4 mouse cellular contexts compared by ENCODE assay signal in genomic region chr5:13614575-13614974, GRCm38 (mm10).
DNase-seq lines count a peak whose midpoint lies in the region; ATAC-seq and TF ChIP-seq lines count a peak whose summit lies in the region.
"Not testable (repeated sequence)": the region's sequence is repeated elsewhere in the genome, so short reads cannot be mapped to it uniquely, and the experiment has no call there.

No protein-coding gene starts in this region.

- TF ChIP-seq EP300 in ES-Bruce4 (IDR thresholded peaks at IDR 0.05; ENCODE audit: insufficient read depth, low read depth, low read length): peak; percentile 84

- 88% methylated on average over 7 of the region's 7 CpGs for WGBS in kidney, embryonic 16.5 days

- in situ Hi-C loops in ES-E14 (cut with MboI; ENCODE audit: low sequenced_read_pairs in 2 of 2, unreplicated experiment in 2 of 2): not testable (repeated sequence)

- TF ChIP-seq CTCF in ES-Bruce4 (IDR thresholded peaks at IDR 0.05; ENCODE audit: low read depth, low read length): not testable (repeated sequence)

- H3K4me3 ChIP-seq in ES-Bruce4 (ENCODE audit: low read depth, low read length); ES-E14 (ENCODE audit: insufficient read depth in 1 of 2, low read depth in 1 of 2, low read length in 2 of 2, poor library complexity in 1 of 2, severe bottlenecking in 1 of 2); kidney, embryonic 16.5 days (ENCODE audit: low read length): not testable (repeated sequence)

- ATAC-seq in kidney, embryonic 16.5 days (ENCODE audit: low FRiP score, low TSS enrichment): not testable (repeated sequence)

- H3K27me3 ChIP-seq in ES-Bruce4 (ENCODE audit: control insufficient read depth, insufficient read depth, low read length, poor library complexity, severe bottlenecking); kidney, embryonic 16.5 days (ENCODE audit: insufficient read depth, low read length): not testable (repeated sequence)

- H3K36me3 ChIP-seq in ES-Bruce4 (ENCODE audit: control insufficient read depth, insufficient read depth, low read length, poor library complexity, severe bottlenecking); ES-E14 (ENCODE audit: control insufficient read depth, insufficient read depth, low read length, poor library complexity, severe bottlenecking); kidney, embryonic 16.5 days (ENCODE audit: insufficient read depth, low read length): not testable (repeated sequence)

- not testable (repeated sequence) for H3K9me3 ChIP-seq in ES-Bruce4 (replicated peaks; ENCODE audit: control insufficient read depth, insufficient read depth, low read length, poor library complexity, severe bottlenecking); ES-E14 (ENCODE audit: control insufficient read depth, insufficient read depth, low read depth, low read length); kidney, embryonic 16.5 days (ENCODE audit: low read length)

- H3K4me1 ChIP-seq in ES-Bruce4 (ENCODE audit: control insufficient read depth, insufficient read depth, low read length); ES-E14 (ENCODE audit: control insufficient read depth in 2 of 2, insufficient read depth in 2 of 2, low read length in 2 of 2, poor library complexity in 1 of 2); kidney, embryonic 16.5 days (ENCODE audit: insufficient read depth, low read length): not testable (repeated sequence)

- H3K9ac ChIP-seq in ES-Bruce4 (ENCODE audit: low read depth, poor library complexity, severe bottlenecking); ES-E14 (ENCODE audit: insufficient read depth, low read depth, low read length, poor library complexity, severe bottlenecking); kidney, embryonic 16.5 days (replicated peaks; ENCODE audit: low read length): not testable (repeated sequence)

- DNase-seq in ES-E14 (ENCODE audit: low read depth, low spot score): peak; percentile 54
- peak; percentile 49 for DNase-seq in WW6 (ENCODE audit: low read depth, low spot score)

- not testable (repeated sequence) for H3K27ac ChIP-seq in ES-Bruce4 (ENCODE audit: insufficient read depth, low read length)
- peak overlapping the region; percentile 74 for H3K27ac ChIP-seq in ES-E14 (ENCODE audit: insufficient read depth, low read depth, low read length, poor library complexity, severe bottlenecking)
- H3K27ac ChIP-seq in kidney, embryonic 16.5 days (ENCODE audit: low read length): peak overlapping the region; percentile 29; the same call in 1 of the 2 replicates

- not testable (repeated sequence) for H3K4me2 ChIP-seq in kidney, embryonic 16.5 days (replicated peaks; ENCODE audit: low read depth, low read length)

- not testable (repeated sequence) for TF ChIP-seq POLR2A in ES-Bruce4 (IDR thresholded peaks at IDR 0.05; ENCODE audit: insufficient read depth, low read length)

TF ChIP-seq in ES-E14, 5 proteins besides CTCF, POLR2A, EP300 and RAD21:
- TF ChIP-seq CHD2 (IDR thresholded peaks at IDR 0.05; ENCODE audit: low read depth, low read length): peak; percentile 54; the same call in 1 of the 2 replicates
